Mouse (Mus musculus): ENCODE results near the gene Mvb12b.
A peak's percentile ranks its signal among the peaks of the same experiment; 100 is the strongest.

Mvb12b gene

DNA sequence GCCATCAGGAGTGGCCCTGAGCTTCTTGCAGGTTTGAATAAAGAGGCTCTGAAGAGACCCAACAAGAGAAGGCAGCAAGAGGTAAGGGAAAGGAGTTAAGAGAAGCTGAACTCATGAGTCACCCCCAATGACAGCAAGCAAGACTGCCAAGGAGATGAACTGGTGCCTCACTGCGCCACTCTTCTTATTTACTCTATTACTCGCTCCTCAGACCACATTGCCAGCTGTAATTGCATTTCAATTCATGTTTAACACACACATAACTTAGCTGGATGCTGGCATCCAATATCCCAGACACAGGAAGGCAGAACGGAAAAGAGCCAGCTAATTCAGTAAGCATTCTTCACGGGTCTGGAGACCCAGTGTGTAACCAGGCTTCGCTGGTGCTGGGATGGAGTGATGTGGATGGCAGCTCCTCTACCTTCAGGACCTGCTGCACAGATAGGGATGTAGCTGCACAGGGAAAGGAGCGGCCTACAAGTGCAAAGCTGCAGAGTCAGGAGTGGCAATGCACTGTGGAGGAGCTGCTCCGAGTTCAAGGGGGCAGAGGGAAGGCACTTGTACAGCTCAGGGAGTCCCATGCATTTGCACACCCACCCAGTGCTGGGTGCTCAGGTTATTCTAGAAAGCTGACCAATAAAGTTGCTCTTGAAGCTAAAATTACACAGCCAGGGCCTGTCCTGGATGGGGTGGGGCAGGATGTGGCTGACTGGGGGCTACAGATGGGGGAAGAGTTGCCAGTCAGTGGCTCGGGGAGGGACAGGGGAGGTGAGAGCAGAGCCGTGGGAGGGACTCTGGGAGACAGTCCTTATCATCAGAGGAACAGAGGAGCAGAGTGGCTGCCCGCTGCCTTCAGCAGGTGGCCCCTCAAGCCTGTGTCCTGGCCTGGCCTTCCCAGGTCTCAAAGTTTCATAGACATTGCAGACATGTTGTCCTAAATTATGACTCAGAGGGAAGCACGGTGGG, 34.5 kb downstream of the Mvb12b start:
- no peak for DNase-seq (ENCODE audit: inconsistent age in 2 of 2, low spot score in 1 of 2)

DNA sequence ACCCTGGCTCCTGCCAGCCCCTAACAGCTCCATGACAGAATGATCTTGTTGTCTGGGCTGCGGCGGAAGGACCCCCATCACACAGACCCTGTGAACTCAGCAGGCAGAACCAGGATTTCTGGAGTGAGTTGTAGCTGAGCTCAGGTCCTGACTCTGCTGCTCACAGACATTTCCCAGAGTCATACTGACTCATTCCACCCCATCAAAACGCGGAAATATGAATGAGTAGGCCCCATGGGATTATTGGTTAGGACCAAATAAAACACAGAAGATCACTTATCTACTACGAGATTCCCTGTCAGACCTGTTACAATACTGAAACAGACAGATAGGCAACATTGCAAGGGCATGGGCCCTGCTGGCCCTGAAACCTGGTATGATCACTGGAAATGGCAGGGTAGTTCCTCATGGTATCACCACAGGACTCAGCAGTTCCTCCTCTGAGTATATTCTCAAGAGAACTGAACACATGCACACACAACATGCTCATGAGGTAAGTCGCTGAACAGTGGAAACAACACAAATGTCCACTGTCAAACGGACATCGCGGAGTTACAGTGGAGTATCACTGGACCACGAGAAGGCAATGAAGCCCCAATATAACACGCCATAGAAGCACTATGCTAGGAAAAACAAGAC, 40.4 kb downstream of the Mvb12b start:
- DNase-seq (ENCODE audit: inconsistent age in 2 of 2, low spot score in 1 of 2): no peak

DNA sequence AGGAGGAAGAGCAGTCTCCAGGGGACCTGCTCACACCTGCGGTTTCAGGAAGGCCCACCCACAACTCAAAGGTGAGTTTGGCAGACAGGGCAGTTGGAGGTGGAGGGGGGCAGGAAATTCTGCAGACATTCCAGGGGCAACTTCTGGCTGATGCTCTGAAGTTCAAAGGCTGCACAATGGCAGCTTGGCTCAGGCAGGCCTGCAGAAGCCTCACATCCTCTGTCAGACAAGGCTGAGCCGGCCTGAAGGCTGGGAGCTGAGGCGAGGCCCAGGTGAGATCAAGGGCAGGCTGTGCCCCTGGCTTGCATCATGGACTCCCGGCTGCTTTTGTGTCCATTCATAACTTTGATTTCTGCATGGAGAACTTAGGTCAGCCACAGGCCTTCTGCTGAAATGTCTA, 41.1 kb downstream of the Mvb12b start:
- DNase-seq (ENCODE audit: inconsistent age in 2 of 2, low spot score in 1 of 2): no peak

DNA sequence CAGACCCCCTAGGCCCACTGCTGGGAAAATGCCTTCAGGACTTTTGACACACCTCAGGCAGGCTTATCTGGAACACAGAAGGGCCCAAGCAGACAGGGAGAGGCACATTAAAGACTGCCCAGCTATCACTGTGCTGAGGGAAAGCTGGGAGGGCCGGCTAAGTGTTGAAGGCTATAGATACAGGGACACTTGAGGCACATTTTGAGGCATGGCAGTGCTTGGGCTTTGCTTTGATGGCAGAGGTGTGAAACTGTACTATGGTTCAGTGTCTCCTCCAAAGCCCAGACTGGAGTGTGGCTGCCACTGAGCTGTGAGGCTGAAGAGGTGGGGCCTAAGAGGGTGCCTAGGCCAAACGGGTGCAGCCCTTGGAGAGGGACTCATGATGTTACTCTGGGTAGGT, 44.1 kb downstream of the Mvb12b start:
- DNase-seq (ENCODE audit: inconsistent age in 2 of 2, low spot score in 1 of 2): no peak

DNA sequence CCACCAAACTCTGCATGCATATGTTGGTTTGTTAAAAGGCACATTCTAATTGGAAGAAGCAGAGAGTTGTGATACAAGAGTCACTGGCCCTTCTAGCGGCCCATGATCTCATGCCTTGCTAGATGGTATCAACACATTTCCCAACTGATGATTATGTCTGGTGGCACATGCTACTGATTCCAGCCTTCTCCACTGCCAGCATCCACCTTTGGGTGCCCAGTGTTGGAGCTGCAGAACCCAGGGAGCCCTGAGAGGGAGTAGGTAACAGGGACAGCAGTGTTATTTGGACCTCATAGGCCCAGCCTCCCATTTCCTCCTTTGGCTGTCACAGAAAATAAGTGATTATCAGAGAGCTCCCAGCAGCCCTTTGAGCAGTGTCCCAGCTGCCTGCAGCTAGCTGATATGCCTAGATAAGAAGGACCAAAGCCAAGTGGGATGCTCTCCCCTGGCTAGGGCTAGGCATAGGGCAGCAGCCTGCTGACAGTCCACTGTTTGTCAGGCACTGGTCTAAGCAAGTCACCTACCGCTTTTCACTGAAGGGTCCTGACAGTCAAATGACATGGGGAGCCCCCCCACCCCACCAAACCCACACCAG, 44.7 kb downstream of the Mvb12b start:
- DNase-seq (ENCODE audit: inconsistent age in 2 of 2, low spot score in 1 of 2): peak; percentile 19 to 51

DNA sequence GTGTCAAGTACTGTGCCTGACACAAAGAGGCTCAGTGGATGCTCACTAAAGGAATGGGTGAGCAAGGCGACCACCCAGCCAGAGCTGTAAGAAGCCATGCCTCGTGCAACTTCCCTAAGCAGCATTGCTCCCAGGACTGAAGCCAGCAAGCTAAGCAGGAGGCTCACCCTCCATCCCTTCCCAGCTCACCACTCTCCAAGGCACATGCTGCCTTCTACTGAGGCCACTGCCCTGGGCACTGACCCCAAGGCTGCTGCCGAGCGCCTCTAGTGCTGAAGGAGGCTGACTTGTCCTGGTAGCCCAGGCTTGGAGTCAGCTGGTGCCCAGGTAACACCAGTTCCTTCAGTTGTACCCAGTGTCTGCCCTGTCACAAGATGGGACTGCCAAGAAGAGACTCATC, 45.8 kb downstream of the Mvb12b start:
- DNase-seq (ENCODE audit: inconsistent age in 2 of 2, low spot score in 1 of 2): no peak

DNA sequence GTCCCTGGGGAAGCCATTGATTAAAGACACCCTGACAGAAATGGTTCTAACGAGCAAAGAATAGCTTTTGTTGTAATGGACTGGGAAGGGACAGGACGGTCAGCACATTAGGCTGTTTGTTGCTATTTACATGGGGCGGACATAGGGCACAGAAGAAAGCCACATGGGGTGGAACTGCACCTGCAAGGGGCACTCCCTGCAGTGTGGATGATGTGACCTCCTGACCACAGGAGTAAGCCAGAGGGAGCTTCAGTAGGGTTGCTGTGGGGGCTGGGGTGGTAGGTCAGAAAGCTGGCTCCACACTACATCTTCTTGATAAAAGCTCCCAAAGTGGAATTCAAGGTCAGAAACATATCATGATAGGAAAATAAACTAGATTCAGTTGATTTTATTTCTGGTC, 47.3 kb downstream of the Mvb12b start:
- no peak for DNase-seq (ENCODE audit: inconsistent age in 2 of 2, low spot score in 1 of 2)

DNA sequence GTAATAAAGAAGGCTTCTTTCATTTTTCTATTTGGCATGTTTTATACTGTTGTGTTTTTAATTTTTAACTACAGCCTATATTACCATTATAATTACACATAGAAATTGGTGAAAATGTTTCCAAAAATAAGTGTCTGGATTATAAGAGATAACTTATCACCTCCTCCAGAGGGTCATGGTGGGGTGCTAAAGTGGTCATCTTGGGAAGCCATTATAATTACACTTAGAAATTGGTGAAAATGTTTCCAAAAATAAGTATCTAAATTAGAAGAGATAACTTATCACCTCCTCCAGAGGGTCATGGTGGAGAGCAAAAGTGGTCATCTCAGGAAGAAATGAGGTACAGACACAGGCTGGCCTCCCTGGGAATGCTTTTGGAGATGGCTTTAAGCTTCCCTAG, 48.5 kb downstream of the Mvb12b start:
- DNase-seq (ENCODE audit: inconsistent age in 2 of 2, low spot score in 1 of 2): no peak

DNA sequence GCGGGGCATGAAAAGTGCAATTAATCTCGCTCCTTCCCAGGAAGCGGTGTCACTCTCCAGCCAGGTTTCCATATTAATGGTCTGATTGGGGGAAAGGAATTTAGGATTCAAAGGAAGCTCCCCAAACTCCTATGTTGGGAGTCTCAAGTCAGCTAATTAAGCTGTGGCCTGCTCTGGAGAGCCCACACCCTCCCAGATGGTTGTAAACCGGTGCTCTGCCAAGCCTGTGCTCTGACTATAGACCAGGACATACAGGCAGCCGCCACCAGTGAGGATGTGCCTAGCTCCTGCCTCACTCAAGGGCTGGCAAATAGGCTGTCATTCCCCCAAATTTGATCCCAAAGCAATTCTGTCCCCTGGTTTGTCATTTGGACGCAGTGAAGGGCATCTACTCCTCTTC, 50.4 kb downstream of the Mvb12b start:
- DNase-seq (ENCODE audit: inconsistent age in 2 of 2, low spot score in 1 of 2): no peak

DNA sequence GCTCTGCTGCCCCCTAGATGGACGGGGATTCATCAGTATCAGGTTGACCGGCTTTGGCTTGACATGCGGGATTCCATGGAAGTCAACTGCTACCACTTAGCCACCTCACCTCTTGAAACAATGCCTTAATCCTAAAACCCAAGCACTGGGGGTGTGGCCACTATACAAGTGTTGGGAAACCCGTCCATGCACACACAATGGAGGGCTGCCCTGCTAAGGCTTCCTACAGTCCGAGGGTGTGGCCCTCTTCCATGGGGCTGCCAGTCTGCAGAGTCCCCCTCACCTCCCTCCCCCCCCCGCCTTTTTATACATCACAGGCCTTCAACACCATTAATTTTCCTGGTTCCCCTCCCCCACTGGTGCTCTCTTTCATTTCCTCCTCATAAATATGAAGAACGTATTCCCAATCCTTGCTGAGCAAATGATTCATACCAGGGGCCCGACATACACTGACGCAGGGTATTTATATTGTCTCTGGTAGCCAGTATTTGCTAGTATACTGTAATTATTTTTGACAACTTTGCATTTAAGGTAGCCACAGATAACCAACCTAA, 51.0 kb downstream of the Mvb12b start:
- no peak for DNase-seq (ENCODE audit: inconsistent age in 2 of 2, low spot score in 1 of 2)

DNA sequence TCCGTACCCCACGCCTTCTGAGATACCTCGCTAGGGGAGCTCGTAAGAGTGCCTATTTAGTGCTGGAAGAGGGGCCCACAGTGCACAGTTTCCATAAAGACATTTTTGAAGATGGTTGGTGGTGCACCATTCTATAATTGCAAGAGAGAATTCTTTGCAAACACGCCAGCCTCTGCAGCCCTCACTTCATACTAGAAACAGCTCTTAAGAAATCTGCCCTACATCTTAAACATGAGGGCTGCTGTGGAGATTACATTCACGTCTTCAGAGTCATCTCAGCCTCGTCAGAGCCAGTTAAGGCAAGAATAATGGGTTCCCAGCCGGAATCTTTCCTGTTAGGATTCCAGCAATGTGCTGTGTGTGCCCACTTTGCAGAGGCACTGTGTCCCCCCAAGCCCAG, 52.7 kb downstream of the Mvb12b start:
- no peak for DNase-seq (ENCODE audit: inconsistent age in 2 of 2, low spot score in 1 of 2)

DNA sequence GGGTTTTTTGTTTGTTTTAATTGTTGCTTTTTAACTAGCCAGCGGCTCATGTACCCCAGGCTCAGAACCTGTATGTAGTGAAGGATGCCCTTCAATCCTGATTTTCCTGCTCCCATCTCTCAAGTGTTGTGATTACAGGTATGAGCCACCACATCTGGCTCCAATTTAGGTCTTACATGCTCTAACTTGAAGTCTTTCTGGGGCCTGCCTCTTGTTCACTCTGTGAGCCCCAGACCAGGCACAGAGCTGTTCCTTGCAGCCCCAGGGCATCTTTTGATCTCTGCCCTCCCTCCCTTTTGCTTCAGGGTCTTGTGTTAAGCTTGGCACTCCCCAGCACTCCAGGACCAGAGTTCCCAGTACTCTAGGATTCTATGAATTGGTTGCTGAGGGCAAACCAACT, 53.8 kb downstream of the Mvb12b start:
- DNase-seq (ENCODE audit: inconsistent age in 2 of 2, low spot score in 1 of 2): no peak

DNA sequence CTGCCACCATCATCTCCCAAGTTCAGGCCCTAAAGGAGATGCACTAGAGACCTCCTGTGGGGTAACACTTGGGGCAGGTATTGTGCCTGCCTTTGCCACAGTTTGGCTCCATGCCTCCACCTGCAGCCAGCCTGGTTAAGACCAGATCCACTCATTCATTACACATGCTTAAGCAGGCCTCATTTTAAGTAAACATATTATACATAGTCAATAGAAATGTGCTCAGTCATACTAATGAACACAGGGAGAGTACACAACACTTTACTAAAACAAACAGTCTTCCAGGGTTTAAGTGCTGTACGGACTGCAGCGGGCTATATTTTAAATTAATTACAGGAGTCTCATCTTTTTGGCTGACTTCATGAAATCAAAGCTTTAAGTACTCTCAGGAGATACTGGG, 57.9 kb downstream of the Mvb12b start:
- DNase-seq (ENCODE audit: inconsistent age in 2 of 2, low spot score in 1 of 2): no peak

DNA sequence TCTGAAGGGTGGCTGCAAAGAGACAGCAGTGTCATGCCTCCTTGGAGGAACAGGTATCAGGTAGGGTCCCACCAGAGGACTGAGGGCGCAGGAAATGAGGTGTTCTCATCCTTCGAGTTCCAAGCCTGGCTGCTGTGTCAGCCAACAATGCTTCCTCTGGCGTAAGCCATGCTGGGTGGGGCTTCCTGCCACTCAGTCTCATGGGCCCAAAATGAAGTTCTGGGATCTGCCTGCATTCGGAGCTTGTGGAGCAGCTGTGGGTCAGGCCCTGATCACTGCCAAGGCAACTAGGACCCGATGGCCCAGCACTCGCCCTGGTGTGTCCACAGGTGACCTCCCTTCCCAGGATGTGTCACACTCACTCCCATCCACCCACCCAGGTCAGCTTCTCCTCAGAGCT, 61.0 kb downstream of the Mvb12b start:
- DNase-seq (ENCODE audit: inconsistent age in 2 of 2, low spot score in 1 of 2): no peak

DNA sequence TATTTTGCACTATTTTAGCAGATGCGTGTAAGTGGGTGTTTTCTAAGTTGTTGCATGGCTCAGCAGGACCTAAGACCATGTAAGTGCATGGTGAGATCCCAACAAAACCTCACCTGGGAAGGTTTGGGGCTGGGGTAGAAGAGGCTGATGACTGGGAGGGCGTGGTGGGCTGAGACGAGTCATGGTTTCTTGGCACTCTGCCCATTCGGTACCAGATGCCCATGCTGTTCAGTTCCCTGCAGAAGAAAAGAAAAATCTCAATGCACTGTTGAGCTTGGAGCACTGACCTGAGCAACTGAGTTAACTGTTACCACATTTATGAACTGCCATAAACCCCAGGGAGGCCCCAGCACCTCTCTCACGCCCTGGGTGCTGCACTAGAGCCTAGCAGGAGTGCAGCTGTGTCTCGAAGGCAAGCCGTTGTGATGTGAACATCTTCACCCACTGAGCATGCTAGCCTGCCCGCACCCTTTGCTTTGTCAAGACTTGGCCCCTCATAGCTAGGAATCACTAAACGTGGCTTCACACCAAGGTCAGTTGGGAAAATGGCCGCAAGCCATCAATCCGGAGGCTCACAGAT, 62.7 kb downstream of the Mvb12b start:
- DNase-seq (ENCODE audit: inconsistent age in 2 of 2, low spot score in 1 of 2): no peak

DNA sequence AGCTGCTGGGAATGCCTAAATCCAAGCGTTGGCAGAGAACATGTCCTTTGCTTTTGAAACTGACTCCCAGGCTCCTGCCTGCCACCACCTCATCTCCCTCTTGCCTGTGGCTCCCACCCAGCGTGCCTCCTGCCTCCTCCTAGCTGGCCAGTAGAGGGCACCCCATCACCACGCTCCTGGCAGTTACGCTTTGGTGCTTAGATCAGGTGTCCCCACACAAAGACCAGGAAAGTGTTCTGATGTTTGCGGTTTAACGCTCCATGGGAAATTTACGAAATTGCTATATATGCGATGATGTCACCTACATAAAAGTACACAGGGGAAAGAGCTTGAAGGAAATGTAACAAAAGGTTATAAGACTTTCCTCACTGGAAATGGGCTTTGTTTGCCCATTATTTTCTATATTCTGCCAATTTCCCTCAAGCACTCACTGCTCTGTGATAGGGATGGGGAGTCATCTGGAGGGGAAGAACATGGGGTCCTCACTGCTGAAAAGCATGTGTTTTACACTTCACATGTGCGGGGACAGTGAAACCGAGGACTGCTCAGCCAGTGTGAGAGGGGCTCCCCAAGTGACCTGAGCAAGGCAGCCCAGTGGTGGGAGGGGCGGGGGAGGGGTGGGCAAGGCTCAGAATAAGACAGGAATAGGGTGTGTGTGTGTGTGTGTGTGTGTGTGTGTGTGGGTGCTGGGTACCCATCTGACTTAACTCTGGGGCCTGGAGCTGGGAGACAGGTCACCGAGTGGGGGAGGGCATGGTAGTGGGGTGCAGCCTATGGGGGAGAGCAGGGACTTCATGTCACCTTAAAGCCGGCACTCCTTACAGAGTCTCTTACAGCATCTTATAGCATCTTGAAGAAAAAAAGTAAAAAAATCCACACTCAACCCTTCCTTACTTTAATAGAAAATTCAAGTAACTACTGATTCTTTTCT, 65.8 kb downstream of the Mvb12b start:
- DNase-seq (ENCODE audit: inconsistent age in 2 of 2, low spot score in 1 of 2): peak; percentile 78 to 93

DNA sequence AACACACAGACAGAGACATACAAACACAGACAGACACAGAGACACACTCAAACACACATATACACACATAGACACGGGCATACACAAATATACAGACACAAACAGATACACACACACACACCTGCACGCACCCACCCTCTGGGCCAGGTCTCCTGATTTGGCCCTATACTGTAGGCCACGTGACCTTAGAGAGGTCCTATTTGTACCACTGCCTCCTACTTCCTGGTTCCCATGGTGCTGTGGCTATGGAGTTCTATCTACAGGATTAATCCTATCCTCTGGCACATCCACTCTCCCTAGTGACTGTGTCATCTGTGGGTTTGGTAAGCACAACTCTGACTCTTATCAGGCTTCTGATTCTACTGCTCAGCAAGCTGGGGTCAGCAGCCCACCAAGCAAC, 67.3 kb downstream of the Mvb12b start:
- no peak for DNase-seq (ENCODE audit: inconsistent age in 2 of 2, low spot score in 1 of 2)

DNA sequence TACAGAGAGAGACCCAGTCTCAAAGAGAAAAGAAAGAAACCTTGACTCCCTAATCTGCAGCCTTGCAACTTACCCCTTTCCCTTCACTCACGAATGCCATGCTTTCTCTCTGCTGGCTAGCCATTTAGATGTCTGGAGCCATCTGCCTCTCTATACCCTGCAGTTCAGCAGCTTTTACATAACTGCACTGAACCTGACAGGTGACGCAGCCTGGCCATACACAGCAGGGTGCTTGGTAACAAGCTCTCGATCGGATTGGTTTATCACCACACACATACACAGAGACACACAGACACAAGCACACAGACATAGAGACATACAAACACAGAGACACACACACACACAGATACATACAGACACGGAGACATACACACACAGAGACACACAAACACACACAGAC, 67.7 kb downstream of the Mvb12b start:
- no peak for DNase-seq (ENCODE audit: inconsistent age in 2 of 2, low spot score in 1 of 2)

DNA sequence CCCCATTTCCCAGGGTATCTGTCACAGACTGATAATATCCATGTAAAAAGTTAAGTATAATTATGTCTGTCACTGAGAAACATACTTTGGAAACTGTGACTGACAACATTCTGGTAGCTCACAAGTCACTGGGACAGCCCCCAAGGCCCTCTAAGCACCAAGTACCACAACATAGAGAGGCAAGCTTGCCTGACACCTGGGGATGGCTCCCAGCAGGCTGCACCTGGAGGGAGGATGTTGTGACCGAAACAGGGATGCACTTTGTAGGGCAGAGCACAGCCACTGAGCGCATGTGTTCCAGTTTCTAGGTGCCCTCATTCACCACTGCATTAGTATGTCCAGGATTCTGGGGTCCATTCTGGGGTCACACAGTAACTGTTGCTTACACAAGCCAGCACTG, 69.4 kb downstream of the Mvb12b start:
- no peak for DNase-seq (ENCODE audit: inconsistent age in 2 of 2, low spot score in 1 of 2)

DNA sequence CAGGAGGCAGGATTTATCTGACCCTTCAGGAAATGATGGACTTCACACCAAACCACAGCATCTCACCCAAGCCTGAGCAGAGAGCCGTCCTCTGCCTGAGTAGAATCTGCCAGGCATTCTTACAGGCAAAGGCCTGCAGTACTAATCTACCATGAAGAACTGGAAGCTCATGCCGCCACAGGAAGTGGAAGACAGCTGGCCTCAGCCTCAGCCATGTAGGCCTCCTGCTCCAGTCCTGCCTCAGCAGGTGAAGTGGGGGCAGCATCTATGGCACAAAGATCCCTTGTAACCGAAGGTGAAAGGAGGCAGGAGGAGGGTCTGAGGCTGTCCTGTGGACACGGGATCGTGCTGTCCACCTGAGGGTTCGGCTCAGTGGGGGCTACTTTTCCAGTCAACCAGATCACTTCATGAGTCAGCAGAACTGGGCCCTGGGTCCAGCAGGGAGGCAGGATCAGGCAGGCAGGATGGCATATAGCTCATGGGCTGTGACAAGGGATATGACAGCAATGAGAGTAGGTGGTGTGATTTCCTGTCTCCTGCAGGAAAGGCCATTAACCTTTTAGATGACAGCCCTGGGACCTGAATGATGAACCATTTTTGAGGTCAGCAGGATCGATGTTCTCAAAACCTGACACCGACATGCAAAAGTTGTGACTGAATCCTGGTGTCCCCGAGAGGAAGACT, 69.9 kb downstream of the Mvb12b start:
- DNase-seq (ENCODE audit: inconsistent age in 2 of 2, low spot score in 1 of 2): no peak
